Mouse (Mus musculus): ENCODE data around the gene Parn. TPM values are rescaled to one million over a fixed set of nuclear protein-coding genes. Genes with fewer than 3 reads are reported as not detected.

Gene Parn
- polyA plus RNA-seq, 1 experiment from 2014 or later = 40.5 TPM

DNA sequence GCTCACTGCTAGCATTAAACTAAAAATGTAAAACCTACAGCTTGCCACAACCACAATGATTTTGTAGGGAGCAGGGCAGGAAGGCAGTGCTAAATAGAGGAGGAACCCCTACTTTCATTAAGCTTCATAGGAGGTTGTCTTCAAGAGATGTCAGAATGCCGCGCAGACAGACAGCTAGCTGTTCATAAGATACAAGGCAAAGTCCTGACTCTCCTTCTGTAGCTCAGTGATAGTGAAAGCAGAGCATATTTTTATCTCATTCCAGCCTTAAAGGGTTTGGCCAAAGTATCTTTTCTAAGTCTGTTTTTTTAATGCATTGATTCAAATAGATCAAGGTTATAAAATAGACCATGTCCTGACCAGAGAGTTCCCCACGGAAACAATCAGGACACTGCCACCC, 47.8 kb downstream of the Parn start:
- no peaks in the 10 kb centered on the region for H3K9me3 ChIP-seq
- H3K9ac ChIP-seq (replicated peaks) = no peak overlapping the region
- H3K27ac ChIP-seq (replicated peaks) = no peak overlapping the region
- no peaks in the 10 kb centered on the region for H3K27me3 ChIP-seq
- no peak overlapping the region for H3K4me3 ChIP-seq
- H3K4me2 ChIP-seq (replicated peaks) = no peak overlapping the region
- no peaks in the 10 kb centered on the region for H3K4me1 ChIP-seq
- WGBS = 96% methylated on average over 3 of the region's 3 CpGs
- ATAC-seq (ENCODE audit: low FRiP score, low read depth) = no peak
- H3K36me3 ChIP-seq = peaks cover 23% of the 10 kb centered on the region

DNA sequence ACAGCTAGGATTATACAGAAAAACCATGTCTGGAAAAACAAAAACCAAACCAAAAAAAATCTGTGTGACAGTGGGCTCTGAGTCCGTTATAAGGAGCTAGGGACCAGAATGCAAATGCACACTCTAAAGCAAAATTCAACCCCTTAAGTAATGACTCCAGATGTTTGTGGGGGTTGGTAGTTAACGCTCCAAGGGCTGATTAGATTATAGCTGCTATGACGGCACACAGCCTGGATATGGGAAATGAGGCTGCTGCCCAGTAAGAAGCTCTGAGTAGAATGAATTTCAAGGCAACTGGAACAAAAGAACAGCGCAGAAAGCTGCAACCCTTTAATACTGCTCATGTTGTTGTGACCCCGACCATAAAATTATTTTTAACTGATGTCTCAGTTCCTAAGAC, 52.7 kb downstream of the Parn start:
- Histone ChIP-seq H3K27me3 (no peaks in the 10 kb centered on the region), H3K9ac (replicated peaks) (no peak overlapping the region), H3K9me3 (no peaks in the 10 kb centered on the region), H3K27ac (replicated peaks) (no peak overlapping the region), H3K4me1 (no peaks in the 10 kb centered on the region), H3K4me3 (no peak overlapping the region), H3K4me2 (replicated peaks) (no peak overlapping the region), H3K36me3 (peaks cover 7% of the 10 kb centered on the region; the same call in 1 of the 2 replicates)
- WGBS = 72% methylated on average over 5 of the region's 5 CpGs
- no peak for ATAC-seq (ENCODE audit: low FRiP score, low read depth)

DNA sequence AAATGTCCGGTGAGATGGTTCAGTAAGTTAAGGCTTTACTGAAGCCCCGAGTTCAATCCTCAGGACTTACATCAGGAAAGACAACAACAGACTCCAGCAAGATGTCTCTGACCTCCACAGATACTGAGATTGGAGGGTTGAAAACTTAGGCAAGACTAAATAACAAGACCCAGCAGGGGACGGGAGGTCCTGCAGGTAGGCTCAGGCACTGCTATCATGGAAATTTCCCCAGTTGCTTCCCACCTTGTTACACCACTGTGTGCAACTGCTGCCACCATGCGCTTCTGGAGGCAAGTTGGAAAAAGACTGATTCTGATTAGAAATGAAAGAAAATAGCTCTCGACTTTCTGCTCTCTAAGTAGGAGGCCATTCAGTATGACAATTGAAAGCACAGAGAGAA, 55.4 kb downstream of the Parn start:
- Histone ChIP-seq H3K9me3 (no peaks in the 10 kb centered on the region), H3K27me3 (no peaks in the 10 kb centered on the region), H3K36me3 (peaks cover 7% of the 10 kb centered on the region; the same call in 1 of the 2 replicates), H3K9ac (replicated peaks) (no peak overlapping the region), H3K4me1 (no peaks in the 10 kb centered on the region; the same call in 1 of the 2 replicates), H3K4me3 (no peak overlapping the region), H3K4me2 (replicated peaks) (no peak overlapping the region), H3K27ac (replicated peaks) (no peak overlapping the region)
- ATAC-seq (ENCODE audit: low FRiP score, low read depth) = no peak
- WGBS = 90% methylated on average over 5 of the region's 5 CpGs

- Histone ChIP-seq H3K36me3 (peaks cover 7% of the 10 kb centered on the region; the same call in 1 of the 2 replicates), H3K4me1 (no peaks in the 10 kb centered on the region; the same call in 1 of the 2 replicates), H3K9me3 (no peaks in the 10 kb centered on the region), H3K9ac (replicated peaks) (no peak overlapping the region), H3K27me3 (no peaks in the 10 kb centered on the region), H3K27ac (replicated peaks) (no peak overlapping the region), H3K4me3 (no peak overlapping the region), H3K4me2 (replicated peaks) (no peak overlapping the region)
- 88% methylated on average over 6 of the region's 6 CpGs for WGBS
- ATAC-seq (ENCODE audit: low FRiP score, low read depth) = no peak
Observed at GRCm38 (mm10) chr16:13612058-13612457, 55.9 kb downstream of the Parn start.

DNA sequence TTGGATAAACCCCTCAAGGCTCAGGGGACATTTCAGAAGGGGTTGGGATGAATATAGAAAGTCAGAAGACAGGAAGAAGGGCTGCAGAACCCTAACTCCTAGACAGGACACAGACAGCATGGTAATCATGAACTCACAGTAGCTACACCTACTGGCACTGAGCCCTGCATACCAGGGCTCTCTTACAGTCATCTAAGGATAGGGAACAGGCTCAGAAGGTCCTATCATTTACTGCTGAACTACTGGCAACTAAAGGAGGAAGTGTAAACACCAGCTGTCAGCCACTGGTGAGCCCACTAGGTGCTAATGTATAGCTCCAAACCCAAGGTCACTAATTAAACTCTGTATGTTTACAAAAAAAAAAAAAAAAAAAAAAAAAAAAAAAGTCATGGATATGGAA, 56.6 kb downstream of the Parn start:
- no peaks in the 10 kb centered on the region for H3K27me3 ChIP-seq
- H3K9ac ChIP-seq (replicated peaks) = no peak overlapping the region
- H3K4me3 ChIP-seq = no peak overlapping the region
- H3K4me1 ChIP-seq = no peaks in the 10 kb centered on the region; the same call in 1 of the 2 replicates
- ATAC-seq (ENCODE audit: low FRiP score, low read depth) = no peak
- H3K9me3 ChIP-seq = no peaks in the 10 kb centered on the region
- H3K27ac ChIP-seq (replicated peaks) = no peak overlapping the region
- no peak overlapping the region for H3K4me2 ChIP-seq (replicated peaks)
- peaks cover 9% of the 10 kb centered on the region; the same call in 1 of the 2 replicates for H3K36me3 ChIP-seq

- H3K27ac ChIP-seq (replicated peaks) = no peak overlapping the region
- H3K4me1 ChIP-seq = no peaks in the 10 kb centered on the region; the same call in 1 of the 2 replicates
- WGBS = 67% methylated on average over 5 of the region's 5 CpGs
- H3K4me2 ChIP-seq (replicated peaks) = no peak overlapping the region
- H3K9ac ChIP-seq (replicated peaks) = no peak overlapping the region
- H3K27me3 ChIP-seq = no peaks in the 10 kb centered on the region
- peaks cover 11% of the 10 kb centered on the region for H3K36me3 ChIP-seq
- H3K9me3 ChIP-seq = no peaks in the 10 kb centered on the region
- no peak overlapping the region for H3K4me3 ChIP-seq
- no peak for ATAC-seq (ENCODE audit: low FRiP score, low read depth)
Observed at GRCm38 (mm10) chr16:13610951-13611381, 57.0 kb downstream of the Parn start.

- ATAC-seq (ENCODE audit: low FRiP score, low read depth) = no peak
- Histone ChIP-seq H3K4me1 (no peaks in the 10 kb centered on the region; the same call in 1 of the 2 replicates), H3K9ac (replicated peaks) (no peak overlapping the region), H3K4me3 (no peak overlapping the region), H3K27me3 (no peaks in the 10 kb centered on the region), H3K27ac (replicated peaks) (no peak overlapping the region), H3K4me2 (replicated peaks) (no peak overlapping the region), H3K36me3 (peaks cover 18% of the 10 kb centered on the region), H3K9me3 (no peaks in the 10 kb centered on the region)
- 92% methylated on average over 1 of the region's 1 CpGs for WGBS
Observed at GRCm38 (mm10) chr16:13608705-13609085, 59.3 kb downstream of the Parn start.

DNA sequence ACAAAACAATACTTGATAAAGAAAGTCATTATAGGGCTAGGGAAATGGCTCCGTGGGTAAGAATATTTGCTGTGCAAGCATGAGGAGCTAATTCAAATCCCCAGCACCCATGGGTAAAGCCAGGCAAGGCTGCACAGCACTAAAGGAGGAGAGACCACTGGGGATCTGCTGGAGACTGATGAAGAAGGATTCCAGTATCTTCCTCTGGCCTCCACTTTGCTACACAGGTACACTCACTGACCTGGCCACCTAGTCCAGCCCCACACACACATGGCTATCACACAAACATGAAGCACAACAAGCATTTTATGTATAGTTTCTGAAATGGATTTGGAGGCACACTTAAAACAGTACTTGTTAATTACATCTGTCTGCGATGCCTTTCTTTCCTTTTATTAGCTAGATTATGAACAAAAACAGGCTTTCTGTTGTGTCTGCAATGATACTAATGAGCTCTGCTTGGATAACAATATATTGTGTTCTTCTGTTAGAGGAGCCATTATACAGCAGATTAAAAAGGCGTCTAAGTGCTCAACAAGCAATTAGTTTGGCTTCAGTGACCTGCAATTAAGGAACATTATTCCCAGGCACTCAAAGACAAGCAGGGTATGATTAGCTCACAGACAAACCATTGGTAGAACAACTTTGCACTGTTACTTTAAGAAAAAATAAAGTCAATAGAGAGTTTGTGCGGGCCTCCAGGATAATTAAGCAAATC, 59.8 kb downstream of the Parn start:
- Histone ChIP-seq H3K27ac (replicated peaks) (no peak overlapping the region), H3K4me2 (replicated peaks) (no peak overlapping the region), H3K4me1 (no peaks in the 10 kb centered on the region; the same call in 1 of the 2 replicates), H3K27me3 (no peaks in the 10 kb centered on the region), H3K9me3 (no peaks in the 10 kb centered on the region), H3K36me3 (peaks cover 18% of the 10 kb centered on the region), H3K9ac (replicated peaks) (no peak overlapping the region), H3K4me3 (no peak overlapping the region)
- ATAC-seq (ENCODE audit: low FRiP score, low read depth) = no peak
- 80% methylated on average over 4 of the region's 4 CpGs for whole genome bisulfite sequencing

DNA sequence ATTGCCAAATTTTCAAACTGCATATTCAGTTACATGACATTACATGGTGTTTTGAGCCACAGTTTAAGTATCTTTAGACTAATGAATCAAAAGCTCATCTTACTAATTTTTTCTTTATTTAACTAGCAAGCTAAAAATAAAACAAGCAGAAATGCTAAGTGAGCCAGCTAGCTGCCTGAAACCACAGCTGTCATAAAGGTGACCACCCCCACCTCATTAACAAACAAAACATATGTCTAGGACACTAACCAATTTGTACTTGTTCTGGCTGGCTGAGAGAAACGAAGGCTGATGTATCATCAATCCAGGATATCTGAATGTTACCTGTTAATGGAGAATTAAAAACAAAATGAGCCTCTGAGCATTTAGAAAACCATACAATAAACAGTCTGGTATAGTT, 65.2 kb downstream of the Parn start:
- no peak for ATAC-seq (ENCODE audit: low FRiP score, low read depth)
- no peaks in the 10 kb centered on the region for H3K9me3 ChIP-seq
- H3K4me3 ChIP-seq = no peak overlapping the region
- no peak overlapping the region for H3K9ac ChIP-seq (replicated peaks)
- H3K36me3 ChIP-seq = peaks cover 29% of the 10 kb centered on the region
- no peak overlapping the region for H3K27ac ChIP-seq (replicated peaks)
- H3K27me3 ChIP-seq = no peaks in the 10 kb centered on the region
- H3K4me1 ChIP-seq = no peaks in the 10 kb centered on the region
- H3K4me2 ChIP-seq (replicated peaks) = no peak overlapping the region
- WGBS = 87% methylated on average over 1 of the region's 1 CpGs

DNA sequence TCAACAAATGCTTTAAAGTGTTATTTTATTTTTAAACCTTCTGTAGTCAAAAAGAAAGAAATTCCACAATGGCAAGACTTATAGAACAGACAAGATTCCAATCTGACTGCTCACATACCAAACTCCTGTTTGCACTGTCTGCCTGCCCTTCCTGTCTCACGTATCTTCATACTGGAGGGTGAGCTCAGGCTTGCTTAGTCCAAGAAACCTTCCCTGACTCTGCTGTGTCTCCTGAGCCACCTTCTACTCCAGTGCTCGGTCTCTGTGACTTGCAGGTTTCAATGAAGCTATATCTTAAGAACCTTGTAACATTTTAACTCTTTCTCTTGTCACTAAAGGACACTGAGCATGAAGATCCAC, 78.9 kb downstream of the Parn start:
- Histone ChIP-seq H3K4me2 (replicated peaks) (no peak overlapping the region), H3K27me3 (no peaks in the 10 kb centered on the region), H3K4me1 (no peaks in the 10 kb centered on the region), H3K36me3 (peaks cover 10% of the 10 kb centered on the region), H3K27ac (replicated peaks) (no peak overlapping the region), H3K9ac (replicated peaks) (no peak overlapping the region), H3K9me3 (no peaks in the 10 kb centered on the region), H3K4me3 (no peak overlapping the region)
- no peak for ATAC-seq (ENCODE audit: low FRiP score, low read depth)
- WGBS = 84% methylated on average over 2 of the region's 2 CpGs

GRCm38 (mm10) chr16:13588182-13589048, 79.6 kb downstream of the Parn start:
- no peak for ATAC-seq (ENCODE audit: low FRiP score, low read depth)
- Histone ChIP-seq H3K36me3 (peaks cover 4% of the 10 kb centered on the region), H3K27ac (replicated peaks) (no peak overlapping the region), H3K27me3 (no peaks in the 10 kb centered on the region), H3K4me2 (replicated peaks) (no peak overlapping the region), H3K9ac (replicated peaks) (no peak overlapping the region), H3K4me3 (no peak overlapping the region), H3K9me3 (no peaks in the 10 kb centered on the region), H3K4me1 (no peaks in the 10 kb centered on the region)
- 78% methylated on average over 5 of the region's 5 CpGs for WGBS

DNA sequence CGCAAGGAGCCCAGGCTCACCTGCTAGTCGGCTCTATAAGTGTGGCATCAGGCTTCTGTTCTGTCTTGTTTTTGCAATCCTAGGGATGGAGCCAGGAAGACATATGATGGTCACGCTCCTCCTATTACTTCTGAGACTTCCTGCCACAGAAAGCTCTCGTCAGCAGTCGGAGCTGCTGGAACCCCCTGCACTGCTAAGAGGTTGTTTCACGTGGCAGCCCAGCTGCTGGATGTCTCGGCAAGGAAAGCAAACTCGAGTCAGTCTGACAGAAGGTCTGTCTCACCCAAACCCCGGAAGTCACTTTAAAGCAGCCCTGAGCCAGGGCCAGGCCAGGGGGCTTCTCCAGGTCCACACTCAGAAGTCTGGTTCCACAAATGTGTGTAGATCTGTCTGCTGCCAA, 82.7 kb downstream of the Parn start:
- no peak overlapping the region for H3K4me2 ChIP-seq (replicated peaks)
- no peaks in the 10 kb centered on the region for H3K27me3 ChIP-seq
- no peaks in the 10 kb centered on the region for H3K36me3 ChIP-seq
- no peak overlapping the region for H3K9ac ChIP-seq (replicated peaks)
- no peak for ATAC-seq (ENCODE audit: low FRiP score, low read depth)
- 83% methylated on average over 9 of the region's 9 CpGs for WGBS
- H3K4me3 ChIP-seq = no peak overlapping the region
- H3K9me3 ChIP-seq = no peaks in the 10 kb centered on the region
- H3K4me1 ChIP-seq = no peaks in the 10 kb centered on the region
- no peak overlapping the region for H3K27ac ChIP-seq (replicated peaks)

Measured in midbrain, embryonic 12.5 days (tissue).